Mouse (Mus musculus) adrenal gland, adult 18-20 months (tissue): Measurements from ENCODE around the gene Pdlim1. TPM values are rescaled to one million over a fixed set of nuclear protein-coding genes. Genes with fewer than 3 reads are reported as not detected.

Source experiments
- total RNA-seq, 2 experiments: library from RNA; stranded (reverse); gene quantifications; 1 replicate in 1 of 2; 2 replicates in 1 of 2; pipeline ENCODE4 v1.2.3; 2021

Pdlim1 gene
- total RNA-seq, 2 experiments from 2014 or later = 19.0 to 22.4 TPM

Other genes starting within 250 kb of the Pdlim1 start
- not detected for gene Cyp2c54, start 198.0 kb downstream of the Pdlim1 start, total RNA-seq
- gene Cyp2c50, start 182.2 kb downstream of the Pdlim1 start, total RNA-seq = under 1 TPM in 1 of 2 experiments, not detected in 1; 0.23 TPM
- under 1 TPM; 0.38 to 0.53 TPM for gene Cyp2c70, start 84.5 kb downstream of the Pdlim1 start, total RNA-seq
- gene Sorbs1, start 241.9 kb upstream of the Pdlim1 start, total RNA-seq = 100 to 1,000 TPM in 1 of 2 experiments, 10 to 100 TPM in 1; 93.0 to 278 TPM